10 mouse cellular contexts compared by ENCODE assay signal in the genomic region with DNA sequence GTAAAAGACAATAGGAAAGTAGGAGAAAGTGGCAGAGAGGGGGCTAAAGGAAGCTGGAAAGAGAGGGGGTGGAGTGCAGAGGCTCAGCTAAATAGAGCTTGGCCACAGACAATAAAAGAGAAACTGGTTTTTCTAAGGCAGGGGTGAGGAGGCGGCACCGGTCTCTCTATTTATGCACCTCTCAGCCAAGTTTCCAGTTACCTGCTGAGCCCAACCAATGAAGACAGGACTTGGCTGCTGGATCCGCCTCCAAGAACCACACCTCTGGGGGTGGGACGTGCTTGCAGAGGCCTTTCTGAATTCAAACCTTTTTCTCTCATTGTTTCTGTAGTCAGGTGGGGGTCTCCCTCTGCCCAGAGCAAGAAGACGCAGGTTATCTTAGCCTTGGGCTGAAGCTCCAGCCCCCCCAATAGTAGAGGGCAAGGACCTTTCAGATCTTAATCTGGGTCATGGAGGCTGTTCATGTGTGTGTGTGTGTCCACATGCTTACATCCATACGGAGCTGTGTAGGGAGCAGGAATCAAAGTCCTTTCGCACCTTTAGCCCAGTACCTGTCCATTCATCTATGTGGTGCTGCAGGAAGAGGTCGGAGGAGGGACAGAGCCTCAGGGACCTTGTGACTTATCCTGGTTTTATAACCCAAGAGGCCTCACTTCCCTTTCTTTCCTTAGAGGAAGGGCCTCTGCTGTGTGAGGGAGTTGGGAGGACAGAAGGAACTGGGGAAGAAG.
DNase-seq lines count a peak whose midpoint lies in the region; ATAC-seq lines count a peak whose summit lies in the region.
"Had no signal": no experiment of that assay in that cellular context is flagged by ENCODE, and none has a peak within 500 bp of the region (broad histone marks: within the 10 kb centered on the region; RNA-seq: fewer than 3 reads in every experiment).

No protein-coding gene starts in this region.

- peaks cover 9% of the 10 kb centered on the region; the same call in 1 of the 2 replicates for H3K4me1 ChIP-seq in heart, embryonic 13.5 days

- H3K4me2 ChIP-seq in heart, embryonic 13.5 days, result no peak overlapping the region

- 0 out of 2 replicates have a peak, but pooled peaks have one; percentile 26 for ATAC-seq in heart, embryonic 13.5 days (ENCODE audit: extremely low read depth, insufficient number of reproducible peaks, low FRiP score, low TSS enrichment)

- H3K27ac ChIP-seq in heart, embryonic 13.5 days (replicated peaks), result no peak overlapping the region

- H3K4me3 ChIP-seq in heart, embryonic 13.5 days, result no peak overlapping the region
- H3K4me3 ChIP-seq: erythroblast, embryonic 14.5 days; myocyte had no signal

- WGBS in heart, embryonic 13.5 days, result 55% methylated on average over 8 of the region's 8 CpGs
- 34% methylated on average over 8 of the region's 8 CpGs for WGBS in large intestine, adult 2 months

- 0 out of 2 replicates have a peak, but pooled peaks cover 3% of the 10 kb centered on the region for H3K27me3 ChIP-seq in heart, embryonic 13.5 days (replicated peaks)

- no peaks in the 10 kb centered on the region for H3K9me3 ChIP-seq in heart, embryonic 13.5 days

- DNase-seq in heart, postnatal 25 days (ENCODE audit: low spot score), result no peak
- peak; percentile 93 for DNase-seq in fat pad, adult 2 months (ENCODE audit: extremely low read depth, low read depth, low spot score)
- DNase-seq in large intestine, adult 2 months (ENCODE audit: low read depth, low spot score), result peak; percentile 69
- DNase-seq in lung, postnatal 36 days, result peak; percentile 66
- no peak for DNase-seq in cerebellum, adult 9-11 months
- no peak for DNase-seq in T-cell, adult 2 months (ENCODE audit: low spot score)
- no peak for DNase-seq in ovary, postnatal 10 days (ENCODE audit: low spot score)

- no peaks in the 10 kb centered on the region for H3K36me3 ChIP-seq in heart, embryonic 13.5 days

- intact Hi-C loops in heart, postnatal 25 days (cut with DNase I), result no loop called here

- H3K9ac ChIP-seq in heart, embryonic 13.5 days, result no peak overlapping the region

Comparison
In these comparisons a context has a peak if more than half of its experiments do, and no peak if none do; other contexts are left out.
1. DNase-seq: peak in fat pad, adult 2 months (single experiment), large intestine, adult 2 months (single experiment) and lung, postnatal 36 days (single experiment); none in heart, postnatal 25 days (single experiment), cerebellum, adult 9-11 months (single experiment), T-cell, adult 2 months (single experiment) and ovary, postnatal 10 days (single experiment).